Mouse (Mus musculus): ENCODE measurements around the gene Col4a6.

DNA sequence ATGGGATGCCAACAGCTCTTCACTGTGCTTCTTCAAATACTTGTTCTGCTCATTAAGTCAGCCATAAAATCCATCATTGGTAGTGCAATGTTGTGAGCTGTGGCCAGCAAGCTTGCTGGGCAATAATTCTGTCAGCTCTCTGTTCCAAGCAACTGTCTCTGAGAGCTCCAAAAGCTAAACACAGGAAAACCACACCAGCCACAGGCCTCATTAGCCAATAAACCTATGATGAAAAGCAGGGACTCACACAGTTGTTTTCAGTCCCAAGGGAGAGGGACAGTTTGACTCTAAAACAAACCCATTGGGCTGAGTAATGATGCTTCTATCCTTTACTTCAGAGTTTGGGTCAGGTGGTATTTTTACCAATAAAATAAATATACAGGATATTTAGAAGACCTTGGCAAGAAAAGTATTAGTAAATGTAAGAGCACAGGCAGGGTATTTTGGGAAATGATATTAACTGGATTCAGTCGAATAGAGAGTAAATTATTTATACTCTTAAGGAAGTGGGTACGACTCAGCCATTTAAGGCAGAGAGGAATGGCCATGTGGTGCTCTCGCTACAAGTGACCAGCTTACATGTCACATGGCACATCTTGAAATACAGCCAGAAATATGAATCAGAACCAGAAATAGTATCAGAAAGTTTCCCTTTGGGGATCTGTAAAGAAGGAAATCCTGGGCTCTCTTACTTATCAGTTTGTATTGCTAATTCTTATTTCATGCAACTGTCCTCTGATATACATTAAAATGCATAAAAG, 181.0 kb downstream of the Col4a6 start:
- TF ChIP-seq POLR2A (IDR thresholded peaks at IDR 0.05; ENCODE audit: low read depth, low read length) (no peak), CTCF (IDR thresholded peaks at IDR 0.05; ENCODE audit: borderline replicate concordance, insufficient read depth, low read length) (no peak)

Data from embryonic fibroblast, embryonic 13.5 days (primary cell).